Mouse (Mus musculus): Measurements from ENCODE around the gene Slc20a1. TPM values are rescaled to one million over a fixed set of nuclear protein-coding genes. Genes with fewer than 3 reads are reported as not detected.

Slc20a1 gene
- polyA plus RNA-seq (2012), result 51.8 and 57.4 TPM in 2 replicates

GRCm38 (mm10) chr2:129198436-129199327 lies at the start of gene Slc20a1:
Slc20a1 (plus strand) TSS chr2:129198764.
- TF ChIP-seq GATA1 (IDR thresholded peaks at IDR 0.05; ENCODE audit: low read length), result no peak

GRCm38 (mm10) chr2:129148836-129149235 lies 49.7 kb upstream of the Slc20a1 start:
- no peak for TF ChIP-seq GATA1 (IDR thresholded peaks at IDR 0.05; ENCODE audit: low read length)

DNA sequence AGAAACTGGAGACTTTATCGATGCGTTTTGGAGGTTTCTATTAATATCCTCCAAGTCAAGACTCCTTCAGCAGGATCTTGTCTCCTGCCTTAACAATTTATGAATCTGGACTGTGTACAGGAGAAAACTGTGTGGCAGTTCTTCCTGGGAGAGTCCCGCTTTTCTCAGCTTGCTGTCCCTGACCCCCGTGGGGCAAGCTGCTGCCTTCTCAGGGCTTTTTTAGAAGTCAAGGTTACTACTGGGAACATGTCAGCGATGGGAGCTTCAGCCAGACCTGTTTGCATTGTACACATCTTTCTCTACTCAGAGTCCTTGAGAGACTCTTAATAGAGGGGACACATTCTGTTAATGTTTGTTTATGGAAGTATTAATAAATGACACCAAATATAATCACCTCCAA lies 48.2 kb upstream of the Slc20a1 start:
- TF ChIP-seq GATA1 (IDR thresholded peaks at IDR 0.05; ENCODE audit: low read length), result no peak

DNA sequence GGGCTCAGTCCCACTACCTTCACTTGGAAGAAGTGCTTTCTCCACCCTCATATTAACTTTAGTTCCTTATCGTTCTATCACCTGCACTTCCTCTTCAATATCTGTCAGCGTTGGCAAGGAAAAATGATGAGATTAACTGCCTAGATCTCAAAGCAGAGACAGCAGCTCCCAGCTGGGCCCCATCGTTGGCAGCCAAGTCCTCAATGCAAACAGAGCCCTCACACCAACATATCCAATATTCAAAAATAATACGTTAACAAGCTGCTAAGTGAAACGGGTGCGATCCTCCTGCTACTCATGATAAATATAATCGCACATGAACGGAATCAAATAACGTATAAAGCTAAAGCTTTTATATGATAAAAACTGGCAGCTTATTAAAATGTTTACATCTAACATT lies 47.5 kb upstream of the Slc20a1 start:
- no peak for TF ChIP-seq GATA1 (IDR thresholded peaks at IDR 0.05; ENCODE audit: low read length)

DNA sequence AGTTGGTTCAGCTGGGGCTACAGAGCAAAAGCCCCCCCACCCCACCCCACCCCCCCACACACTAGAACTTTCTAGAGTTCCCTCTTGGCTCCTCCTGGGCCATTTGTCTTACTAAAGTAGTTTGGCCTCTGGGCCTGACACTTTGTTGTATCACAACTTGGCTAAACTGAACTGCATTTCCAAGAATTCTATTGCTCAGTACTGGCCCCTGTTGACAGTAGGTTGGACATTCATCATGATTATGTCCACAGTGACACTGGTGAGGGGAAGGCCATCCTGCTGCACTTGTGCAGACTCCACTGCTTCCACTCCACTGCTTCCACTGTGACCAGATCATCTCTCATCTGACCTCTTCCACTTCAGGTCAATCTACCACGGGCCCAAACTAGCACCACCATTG lies 45.8 kb upstream of the Slc20a1 start:
- no peak for TF ChIP-seq GATA1 (IDR thresholded peaks at IDR 0.05; ENCODE audit: low read length)

DNA sequence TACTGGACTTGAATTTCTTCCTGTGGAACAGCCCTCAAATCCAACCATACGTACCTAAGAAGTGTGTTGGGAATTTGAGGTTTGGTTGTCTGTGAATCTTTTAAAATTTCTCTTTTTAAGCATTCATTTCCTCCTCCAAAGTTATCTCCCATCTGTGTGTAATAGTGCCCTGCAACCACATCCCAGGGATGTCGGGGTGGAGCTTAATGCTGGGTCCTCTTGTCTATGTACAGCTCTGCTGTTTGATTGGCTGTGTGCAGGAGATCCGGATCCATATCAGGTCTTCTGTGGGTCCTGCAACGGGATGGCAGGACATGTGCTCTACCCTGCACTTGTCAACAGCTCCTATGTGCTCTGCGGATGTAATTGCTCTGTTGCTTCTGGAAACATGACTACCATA lies 33.7 kb upstream of the Slc20a1 start:
- no peak for TF ChIP-seq GATA1 (IDR thresholded peaks at IDR 0.05; ENCODE audit: low read length)

- no peak for TF ChIP-seq GATA1 (IDR thresholded peaks at IDR 0.05; ENCODE audit: low read length)
Observed at GRCm38 (mm10) chr2:129166466-129167463, 31.8 kb upstream of the Slc20a1 start.

- no peak for TF ChIP-seq GATA1 (IDR thresholded peaks at IDR 0.05; ENCODE audit: low read length)
Observed at GRCm38 (mm10) chr2:129173386-129173785, 25.2 kb upstream of the Slc20a1 start.

GRCm38 (mm10) chr2:129174474-129174873 lies 24.1 kb upstream of the Slc20a1 start:
- no peak for TF ChIP-seq GATA1 (IDR thresholded peaks at IDR 0.05; ENCODE audit: low read length)

- no peak for TF ChIP-seq GATA1 (IDR thresholded peaks at IDR 0.05; ENCODE audit: low read length)
Observed at GRCm38 (mm10) chr2:129175636-129176035, 22.9 kb upstream of the Slc20a1 start.

DNA sequence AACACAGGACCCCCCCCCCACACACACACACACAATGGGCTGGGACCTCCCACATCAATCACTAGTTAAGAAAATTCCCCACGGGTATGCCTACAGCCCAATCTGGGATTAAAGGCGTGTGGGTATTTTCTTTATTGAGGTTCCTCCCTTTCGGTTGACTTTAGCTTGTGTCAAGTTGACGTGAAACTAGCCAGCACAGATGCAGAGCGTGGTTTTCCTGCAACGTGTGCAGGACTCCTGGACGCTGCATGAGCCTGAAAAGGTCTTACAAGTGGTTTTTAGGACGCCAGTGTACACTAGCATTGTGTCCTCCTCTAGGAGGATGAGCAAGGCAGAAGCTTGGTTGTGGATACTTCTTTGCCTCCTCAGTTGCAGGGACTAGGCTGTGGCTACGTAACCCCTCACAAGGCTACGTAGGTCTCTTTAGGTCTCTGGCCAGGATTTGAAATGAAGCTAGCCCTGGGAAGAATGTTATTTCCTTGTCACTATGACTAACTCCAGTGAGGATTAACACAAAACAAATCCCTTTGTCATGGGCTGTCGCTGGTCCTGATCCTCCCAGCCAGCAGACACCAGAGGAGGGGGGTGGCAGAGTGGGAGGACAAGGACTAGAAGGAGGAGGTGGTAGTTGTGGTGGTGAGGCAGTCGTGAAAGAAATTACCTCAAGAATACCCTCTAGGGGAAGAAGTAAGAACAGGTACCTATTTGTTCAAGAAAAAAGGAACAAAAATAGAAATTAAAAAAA lies 21.7 kb upstream of the Slc20a1 start:
- TF ChIP-seq GATA1 (IDR thresholded peaks at IDR 0.05; ENCODE audit: low read length), result no peak

DNA sequence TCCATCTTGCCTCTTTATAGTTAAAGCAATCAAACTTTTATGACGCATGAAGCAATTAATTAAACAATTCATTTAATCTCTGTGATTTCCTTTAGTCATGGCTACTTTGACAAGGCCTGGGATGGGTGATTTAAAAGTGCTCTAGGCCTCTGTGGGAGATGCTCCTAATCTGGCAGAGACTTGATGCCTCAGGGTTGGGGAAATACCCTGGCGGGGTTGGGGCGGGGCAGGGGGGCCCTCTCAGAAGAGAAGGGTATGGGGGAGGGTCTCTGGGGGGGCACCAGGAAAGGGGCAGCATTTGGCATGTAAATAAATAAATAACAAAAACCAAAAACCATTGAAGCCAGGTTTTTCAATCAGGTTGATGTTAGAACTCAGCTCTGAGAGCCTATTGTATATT lies 20.9 kb upstream of the Slc20a1 start:
- no peak for TF ChIP-seq GATA1 (IDR thresholded peaks at IDR 0.05; ENCODE audit: low read length)

GRCm38 (mm10) chr2:129178182-129178908 lies 20.2 kb upstream of the Slc20a1 start:
- no peak for TF ChIP-seq GATA1 (IDR thresholded peaks at IDR 0.05; ENCODE audit: low read length)

- TF ChIP-seq GATA1 (IDR thresholded peaks at IDR 0.05; ENCODE audit: low read length), result no peak
Observed at GRCm38 (mm10) chr2:129179946-129180853, 18.4 kb upstream of the Slc20a1 start.
